Mouse (Mus musculus): ENCODE results near the gene Tspan18. TPM values are rescaled to one million over a fixed set of nuclear protein-coding genes. Genes with fewer than 3 reads are reported as not detected.

Tspan18 gene
- polyA plus RNA-seq, 1 experiment from 2014 or later, result 16.9 TPM

- no peak overlapping the region for H3K4me2 ChIP-seq (replicated peaks)
These were observed 24.4 kb downstream of the Tspan18 start for GRCm38 (mm10) chr2:93309724-93310413.

GRCm38 (mm10) chr2:93306898-93307297 is 27.4 kb downstream of the Tspan18 start:
- Histone ChIP-seq H3K9ac (replicated peaks) (no peak overlapping the region), H3K4me2 (replicated peaks) (no peak overlapping the region), H3K4me1 (peaks cover 17% of the 10 kb centered on the region), H3K27ac (replicated peaks) (no peak overlapping the region), H3K9me3 (no peaks in the 10 kb centered on the region), H3K4me3 (no peak overlapping the region), H3K36me3 (no peaks in the 10 kb centered on the region), H3K27me3 (no peaks in the 10 kb centered on the region)
- no peak for ATAC-seq (replicated peaks)
- 89% methylated on average over 4 of the region's 4 CpGs for WGBS

More at GRCm38 (mm10) chr2:93309724-93310413, 24.4 kb downstream of the Tspan18 start:
- no peak for ATAC-seq (replicated peaks)
- Histone ChIP-seq H3K27me3 (no peaks in the 10 kb centered on the region), H3K27ac (replicated peaks) (no peak overlapping the region), H3K4me3 (no peak overlapping the region), H3K36me3 (no peaks in the 10 kb centered on the region), H3K4me1 (peaks cover 9% of the 10 kb centered on the region), H3K9me3 (no peaks in the 10 kb centered on the region), H3K9ac (replicated peaks) (no peak overlapping the region)
- WGBS, result 92% methylated on average over 14 of the region's 14 CpGs

GRCm38 (mm10) chr2:93304273-93304634 is 30.1 kb downstream of the Tspan18 start:
- no peaks in the 10 kb centered on the region for H3K36me3 ChIP-seq
- no peak overlapping the region for H3K4me2 ChIP-seq (replicated peaks)
- H3K4me3 ChIP-seq, result no peak overlapping the region
- peak overlapping the region; percentile 61 for H3K27ac ChIP-seq (replicated peaks)
- no peaks in the 10 kb centered on the region for H3K9me3 ChIP-seq
- peaks cover 17% of the 10 kb centered on the region for H3K4me1 ChIP-seq
- ATAC-seq (replicated peaks), result 0 out of 2 replicates have a peak, but pooled peaks have one; percentile 44
- H3K9ac ChIP-seq (replicated peaks), result no peak overlapping the region
- WGBS, result 33% methylated on average over 4 of the region's 4 CpGs
- H3K27me3 ChIP-seq, result no peaks in the 10 kb centered on the region

- peaks cover 17% of the 10 kb centered on the region for H3K4me1 ChIP-seq
- H3K9ac ChIP-seq (replicated peaks), result peak overlapping the region; percentile 25; the same call in 1 of the 2 replicates
- H3K4me3 ChIP-seq, result no peak overlapping the region
- no peak overlapping the region for H3K4me2 ChIP-seq (replicated peaks)
- 9% methylated on average over 16 of the region's 16 CpGs for WGBS
- H3K27me3 ChIP-seq, result no peaks in the 10 kb centered on the region
- peak; percentile 47; the same call in 1 of the 2 replicates for ATAC-seq (replicated peaks)
- no peaks in the 10 kb centered on the region for H3K36me3 ChIP-seq
- H3K27ac ChIP-seq (replicated peaks), result peak overlapping the region; percentile 61
- H3K9me3 ChIP-seq, result no peaks in the 10 kb centered on the region
These were observed 30.6 kb downstream of the Tspan18 start for GRCm38 (mm10) chr2:93303585-93304272.

GRCm38 (mm10) chr2:93303260-93303584 is 31.1 kb downstream of the Tspan18 start:
- 17% methylated on average over 5 of the region's 5 CpGs for WGBS
- no peaks in the 10 kb centered on the region for H3K36me3 ChIP-seq
- peak overlapping the region; percentile 25; the same call in 1 of the 2 replicates for H3K9ac ChIP-seq (replicated peaks)
- H3K9me3 ChIP-seq, result no peaks in the 10 kb centered on the region
- H3K27ac ChIP-seq (replicated peaks), result peak overlapping the region; percentile 61
- H3K4me1 ChIP-seq, result peaks cover 17% of the 10 kb centered on the region
- H3K4me3 ChIP-seq, result no peak overlapping the region
- H3K4me2 ChIP-seq (replicated peaks), result no peak overlapping the region
- no peaks in the 10 kb centered on the region for H3K27me3 ChIP-seq
- ATAC-seq (replicated peaks), result 0 out of 2 replicates have a peak, but pooled peaks have one; percentile 13

- Histone ChIP-seq H3K27me3 (no peaks in the 10 kb centered on the region), H3K27ac (replicated peaks) (no peak overlapping the region), H3K4me2 (replicated peaks) (no peak overlapping the region), H3K4me3 (no peak overlapping the region), H3K9ac (replicated peaks) (no peak overlapping the region), H3K9me3 (no peaks in the 10 kb centered on the region), H3K36me3 (no peaks in the 10 kb centered on the region), H3K4me1 (no peaks in the 10 kb centered on the region)
- WGBS, result 83% methylated on average over 3 of the region's 3 CpGs
- ATAC-seq (replicated peaks), result no peak
These were observed 36.6 kb downstream of the Tspan18 start for GRCm38 (mm10) chr2:93297656-93298055.

GRCm38 (mm10) chr2:93291186-93291926 is 42.9 kb downstream of the Tspan18 start:
- no peak overlapping the region for H3K27ac ChIP-seq (replicated peaks)
- H3K27me3 ChIP-seq, result no peaks in the 10 kb centered on the region
- peaks cover 49% of the 10 kb centered on the region for H3K4me1 ChIP-seq
- no peak overlapping the region for H3K4me2 ChIP-seq (replicated peaks)
- WGBS, result 24% methylated on average over 13 of the region's 13 CpGs
- no peak overlapping the region for H3K4me3 ChIP-seq
- no peaks in the 10 kb centered on the region for H3K9me3 ChIP-seq
- no peak for ATAC-seq (replicated peaks)
- H3K9ac ChIP-seq (replicated peaks), result no peak overlapping the region
- no peaks in the 10 kb centered on the region for H3K36me3 ChIP-seq

- no peaks in the 10 kb centered on the region for H3K27me3 ChIP-seq
- peaks cover 58% of the 10 kb centered on the region for H3K4me1 ChIP-seq
- H3K9ac ChIP-seq (replicated peaks), result no peak overlapping the region
- H3K27ac ChIP-seq (replicated peaks), result no peak overlapping the region
- no peak overlapping the region for H3K4me2 ChIP-seq (replicated peaks)
- ATAC-seq (replicated peaks), result no peak; the same call in 1 of the 2 replicates
- no peaks in the 10 kb centered on the region for H3K9me3 ChIP-seq
- no peaks in the 10 kb centered on the region for H3K36me3 ChIP-seq
- no peak overlapping the region for H3K4me3 ChIP-seq
- 43% methylated on average over 7 of the region's 7 CpGs for WGBS
These were observed 43.8 kb downstream of the Tspan18 start for GRCm38 (mm10) chr2:93290345-93291118.

GRCm38 (mm10) chr2:93289161-93289560 is 45.1 kb downstream of the Tspan18 start:
- Histone ChIP-seq H3K9me3 (no peaks in the 10 kb centered on the region), H3K9ac (replicated peaks) (no peak overlapping the region), H3K4me3 (no peak overlapping the region), H3K4me1 (peaks cover 71% of the 10 kb centered on the region), H3K36me3 (no peaks in the 10 kb centered on the region), H3K4me2 (replicated peaks) (no peak overlapping the region), H3K27ac (replicated peaks) (peak overlapping the region; percentile 90), H3K27me3 (no peaks in the 10 kb centered on the region)
- WGBS, result 65% methylated on average over 10 of the region's 10 CpGs
- ATAC-seq (replicated peaks), result no peak

GRCm38 (mm10) chr2:93287348-93287747 is 47.0 kb downstream of the Tspan18 start:
- H3K9me3 ChIP-seq, result no peaks in the 10 kb centered on the region
- H3K4me3 ChIP-seq, result no peak overlapping the region
- peak overlapping the region; percentile 39 for H3K9ac ChIP-seq (replicated peaks)
- ATAC-seq (replicated peaks), result peak; percentile 60
- peaks cover 80% of the 10 kb centered on the region for H3K4me1 ChIP-seq
- H3K27me3 ChIP-seq, result no peaks in the 10 kb centered on the region
- peak overlapping the region; percentile 90 for H3K27ac ChIP-seq (replicated peaks)
- 6% methylated on average over 4 of the region's 4 CpGs for WGBS
- H3K36me3 ChIP-seq, result no peaks in the 10 kb centered on the region
- H3K4me2 ChIP-seq (replicated peaks), result peak overlapping the region; percentile 26; the same call in 1 of the 2 replicates

- WGBS, result 30% methylated on average over 4 of the region's 4 CpGs
- Histone ChIP-seq H3K27me3 (no peaks in the 10 kb centered on the region), H3K9ac (replicated peaks) (no peak overlapping the region), H3K4me1 (peaks cover 79% of the 10 kb centered on the region), H3K27ac (replicated peaks) (peak overlapping the region; percentile 90), H3K36me3 (no peaks in the 10 kb centered on the region), H3K4me2 (replicated peaks) (no peak overlapping the region), H3K9me3 (no peaks in the 10 kb centered on the region), H3K4me3 (no peak overlapping the region)
- peak; percentile 16; the same call in 1 of the 2 replicates for ATAC-seq (replicated peaks)
These were observed 47.6 kb downstream of the Tspan18 start for GRCm38 (mm10) chr2:93286742-93287141.
